7 mouse cellular contexts compared by ENCODE assay signal in the genomic region with DNA sequence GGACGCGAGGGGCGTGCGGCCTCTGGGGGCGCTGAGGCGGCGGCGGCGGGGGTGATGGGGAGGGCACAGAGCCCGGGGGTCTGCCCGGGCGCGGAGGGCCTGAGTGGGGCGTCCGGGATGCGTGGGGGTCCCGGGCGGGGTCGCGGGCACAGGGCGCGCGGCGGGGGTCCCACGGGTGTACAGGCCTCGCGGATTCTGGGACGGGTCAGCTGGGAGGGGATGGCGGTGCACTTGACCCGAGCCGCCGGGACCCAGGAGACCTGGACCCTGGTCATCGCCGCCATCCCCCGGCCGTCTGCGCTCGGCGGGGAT. TPM values are rescaled to one million over a fixed set of nuclear protein-coding genes. Genes with fewer than 3 reads are reported as not detected.
DNase-seq lines count a peak whose midpoint lies in the region; ATAC-seq and TF ChIP-seq lines count a peak whose summit lies in the region.

No protein-coding gene starts in this region.

- whole genome bisulfite sequencing in lung, adult 2 months = 3% methylated on average over 28 of the region's 39 CpGs
- WGBS in limb, embryonic 11.5 days = 1% methylated on average over 24 of the region's 39 CpGs
- under 1% methylated on average over 36 of the region's 39 CpGs for WGBS in olfactory bulb, adult 2 months

- DNase-seq in lung, adult 2 months = no peak
- DNase-seq in lung, adult 18-20 months = no peak
- DNase-seq in limb, embryonic 11.5 days (ENCODE audit: low spot score) = no peak
- DNase-seq in right cerebral cortex, postnatal 4 days = no peak
- no peak for DNase-seq in urinary bladder, postnatal 10 days (ENCODE audit: low spot score)

- peak overlapping the region; percentile 81 for H3K4me3 ChIP-seq in lung, adult 2 months (replicated peaks; ENCODE audit: extremely low read depth, low read depth, low read length)
- H3K4me3 ChIP-seq in embryonic fibroblast, embryonic 13.5 days (ENCODE audit: insufficient read depth, low read length) = peak overlapping the region; percentile 99
- H3K4me3 ChIP-seq in limb, embryonic 11.5 days (ENCODE audit: low read depth, low read length) = peak overlapping the region; percentile 99
- H3K4me3 ChIP-seq in olfactory bulb, adult 2 months (ENCODE audit: insufficient read depth, low read depth, low read length) = peak overlapping the region; percentile 71

- H3K4me1 ChIP-seq in lung, adult 2 months (ENCODE audit: control insufficient read depth, insufficient read depth, low read length) = peaks cover 10% of the 10 kb centered on the region
- H3K4me1 ChIP-seq in embryonic fibroblast, embryonic 13.5 days (ENCODE audit: control insufficient read depth, insufficient read depth, low read length) = peaks cover 16% of the 10 kb centered on the region
- peaks cover 17% of the 10 kb centered on the region for H3K4me1 ChIP-seq in limb, embryonic 11.5 days (ENCODE audit: control insufficient read depth, insufficient read depth, low read length)
- H3K4me1 ChIP-seq in olfactory bulb, adult 2 months (ENCODE audit: control insufficient read depth, insufficient read depth, low read length) = peaks cover 14% of the 10 kb centered on the region

- H3K9me3 ChIP-seq in limb, embryonic 11.5 days (ENCODE audit: control insufficient read depth, low read length) = no peaks in the 10 kb centered on the region

- H3K36me3 ChIP-seq in limb, embryonic 11.5 days (ENCODE audit: control insufficient read depth, insufficient read depth, low read length) = no peaks in the 10 kb centered on the region; the same call in 1 of the 2 replicates

- peak overlapping the region; percentile 74 for H3K4me2 ChIP-seq in limb, embryonic 11.5 days (ENCODE audit: low read depth, severe bottlenecking)

- no peaks in the 10 kb centered on the region for H3K27me3 ChIP-seq in limb, embryonic 11.5 days (ENCODE audit: control insufficient read depth, insufficient read depth, low read length)

- ATAC-seq in limb, embryonic 11.5 days (ENCODE audit: insufficient number of reproducible peaks, low FRiP score, low TSS enrichment, low read depth) = peak; percentile 48

- no peak for TF ChIP-seq CTCF in lung, adult 2 months (IDR thresholded peaks at IDR 0.05; ENCODE audit: insufficient read depth, low read length)
- no peak for TF ChIP-seq CTCF in embryonic fibroblast, embryonic 13.5 days (IDR thresholded peaks at IDR 0.05; ENCODE audit: borderline replicate concordance, insufficient read depth, low read length)
- TF ChIP-seq CTCF in olfactory bulb, adult 2 months (IDR thresholded peaks at IDR 0.05; ENCODE audit: insufficient read depth, low read depth, low read length) = no peak

- TF ChIP-seq POLR2A in lung, adult 2 months (IDR thresholded peaks at IDR 0.05; ENCODE audit: borderline replicate concordance, extremely low read depth, low read depth, low read length) = no peak
- TF ChIP-seq POLR2A in embryonic fibroblast, embryonic 13.5 days (IDR thresholded peaks at IDR 0.05; ENCODE audit: low read depth, low read length) = no peak
- TF ChIP-seq POLR2A in olfactory bulb, adult 2 months (IDR thresholded peaks at IDR 0.05; ENCODE audit: insufficient read depth, low read depth, low read length) = no peak

- H3K9ac ChIP-seq in limb, embryonic 11.5 days (ENCODE audit: low read length) = peak overlapping the region; percentile 91

- peak overlapping the region; percentile 88 for H3K27ac ChIP-seq in embryonic fibroblast, embryonic 13.5 days (ENCODE audit: insufficient read depth, low read length)
- H3K27ac ChIP-seq in limb, embryonic 11.5 days (replicated peaks; ENCODE audit: low read depth, low read length) = peak overlapping the region; percentile 95
- H3K27ac ChIP-seq in olfactory bulb, adult 2 months (ENCODE audit: insufficient read depth, low read depth, low read length) = no peak overlapping the region

RNA-seq across cellular contexts. Expression of a gene that starts 0.3 kb away (rescaled TPM):
- 6.9 and 11.1 TPM in 2 replicates for polyA plus RNA-seq in lung, adult 2 months (2012; rRNA removed)
- polyA plus RNA-seq in embryonic fibroblast, embryonic 13.5 days (2011; ENCODE audit: insufficient read length, low read depth, missing spikeins) = 50.3 and 62.7 TPM in 2 replicates
- polyA plus RNA-seq in limb, embryonic 11.5 days (2014; fragmentation: Nextera tagmentation; extraction: Ambion mirVana) = 33.5 and 34.5 TPM in 2 replicates
- not detected in 2 replicates for polyA plus RNA-seq in olfactory bulb, adult 2 months (2012; ENCODE audit: insufficient read depth, insufficient read length, low replicate concordance, missing spikeins)

RNA-seq across cellular contexts. Expression of a gene that starts 54.6 kb away (rescaled TPM):
- polyA plus RNA-seq in lung, adult 2 months (2012; rRNA removed) = 0.80 and 1.3 TPM in 2 replicates
- polyA plus RNA-seq in embryonic fibroblast, embryonic 13.5 days (2011; ENCODE audit: insufficient read length, low read depth, missing spikeins) = 1.0 TPM in 1 of 2 replicates, not detected in the other
- polyA plus RNA-seq in limb, embryonic 11.5 days (2014; fragmentation: Nextera tagmentation; extraction: Ambion mirVana) = 4.5 and 4.9 TPM in 2 replicates
- polyA plus RNA-seq in olfactory bulb, adult 2 months (2012; ENCODE audit: insufficient read depth, insufficient read length, low replicate concordance, missing spikeins) = not detected in 2 replicates
